Mouse (Mus musculus) right cerebral cortex, adult 2 months (tissue): ENCODE results near the gene Hsd17b6.

Source experiments
- DNase-seq, 2 experiments: peaks; one replicate each; pipeline ENCODE4 v3.0.0; 2021 to 2022; ENCODE audit warnings: low spot score in 2 of 2

Hsd17b6 gene

DNA sequence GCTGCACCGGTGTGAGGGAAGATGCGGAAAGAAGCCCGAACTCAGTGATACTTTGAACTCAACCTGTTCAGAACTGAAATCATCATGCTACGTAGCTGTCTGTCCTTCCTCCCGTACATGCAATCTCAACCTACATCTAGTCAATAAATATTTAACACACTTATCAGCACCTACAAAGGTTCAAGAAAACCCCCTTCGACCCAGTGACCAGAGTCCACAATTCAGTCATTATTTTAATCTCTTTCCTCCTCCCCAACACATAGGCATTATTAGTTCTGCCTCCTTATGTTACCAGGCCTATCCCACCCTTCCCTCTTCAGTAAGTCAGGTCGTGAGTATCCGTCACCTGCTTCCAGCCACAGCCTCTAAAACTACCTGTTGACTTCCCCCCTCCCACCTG lies 1.9 kb downstream of the Hsd17b6 start:
- no peak for DNase-seq

DNA sequence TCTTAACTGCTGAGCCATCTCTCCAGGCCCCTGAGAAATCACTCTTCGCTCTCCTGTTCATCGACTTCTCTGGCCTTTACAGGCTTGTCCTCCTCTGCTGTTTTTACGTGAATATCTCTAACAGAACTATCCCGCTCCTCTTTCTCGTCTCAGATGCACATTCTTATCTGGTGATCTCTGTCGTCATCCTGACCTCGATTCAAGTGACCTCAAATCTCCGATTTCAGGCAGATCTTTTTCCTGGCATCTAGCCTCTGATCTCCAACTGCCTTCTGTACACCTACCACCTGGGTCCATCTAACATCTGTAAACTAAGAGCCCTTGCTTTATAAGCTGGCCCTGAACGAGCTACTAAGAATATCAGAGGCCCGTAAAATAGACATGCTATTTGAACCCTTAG lies 2.5 kb downstream of the Hsd17b6 start:
- DNase-seq, result no peak

DNA sequence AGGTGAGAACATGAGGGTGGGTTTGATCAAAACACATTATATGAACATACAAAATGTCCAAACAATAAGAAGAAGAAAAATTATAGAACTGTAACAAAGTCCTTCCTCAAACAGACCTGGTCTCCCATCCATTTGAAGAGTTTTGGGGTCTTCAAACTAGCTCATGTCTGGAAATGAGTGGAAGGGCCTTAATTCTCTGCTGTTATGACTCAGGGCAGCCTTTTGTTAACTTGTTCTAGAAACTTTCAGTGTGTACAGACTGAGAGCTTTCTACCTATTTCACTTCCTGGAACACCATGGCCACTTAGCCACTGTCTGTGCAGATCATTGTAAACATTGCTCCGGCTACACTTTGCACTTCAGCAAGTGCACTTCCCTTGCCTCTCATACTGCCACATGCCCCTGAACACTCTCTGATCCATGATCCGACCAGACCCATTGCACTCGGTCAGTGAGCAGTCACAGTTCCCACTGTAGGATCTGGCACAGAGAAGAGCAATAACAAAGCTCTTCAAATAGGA lies 4.1 kb downstream of the Hsd17b6 start:
- no peak for DNase-seq

DNA sequence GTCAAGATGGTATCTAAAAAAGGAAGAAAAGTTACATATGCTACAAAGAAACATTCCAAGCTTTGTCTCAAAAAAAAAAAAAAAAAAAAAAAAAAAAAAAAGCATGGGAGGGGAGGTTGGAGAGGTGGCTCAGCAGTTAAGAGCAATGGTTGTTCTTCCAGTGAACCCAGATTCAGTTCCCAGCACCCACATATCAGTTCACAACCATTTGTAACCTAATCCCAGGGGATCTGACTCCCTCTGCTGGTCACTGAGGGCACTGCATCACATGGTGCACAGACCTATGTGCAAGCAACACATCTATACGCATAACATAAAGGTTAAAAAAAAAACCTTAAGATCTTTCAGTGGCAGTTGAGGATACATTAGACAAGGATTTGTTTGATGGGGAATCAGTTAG lies 9.2 kb downstream of the Hsd17b6 start:
- no peak for DNase-seq

DNA sequence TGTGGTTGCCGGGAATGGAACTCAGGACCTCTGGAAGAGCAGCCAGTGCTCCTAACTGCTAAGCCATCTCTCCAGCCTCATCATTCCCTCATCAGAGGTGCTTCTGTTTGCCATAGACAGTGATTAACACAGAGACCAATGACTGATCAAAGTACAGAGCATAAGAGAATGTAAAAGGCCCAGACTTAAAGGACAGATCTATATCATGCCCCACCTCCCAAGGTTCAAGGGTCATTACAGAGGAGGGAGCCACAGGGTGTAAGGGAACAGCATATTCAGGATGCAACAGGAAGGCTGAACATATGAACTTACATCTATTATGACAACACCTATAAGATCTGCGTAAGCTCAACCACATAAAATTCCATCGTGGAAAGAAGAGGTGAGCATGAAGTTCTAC lies 10.7 kb downstream of the Hsd17b6 start:
- DNase-seq, result no peak

DNA sequence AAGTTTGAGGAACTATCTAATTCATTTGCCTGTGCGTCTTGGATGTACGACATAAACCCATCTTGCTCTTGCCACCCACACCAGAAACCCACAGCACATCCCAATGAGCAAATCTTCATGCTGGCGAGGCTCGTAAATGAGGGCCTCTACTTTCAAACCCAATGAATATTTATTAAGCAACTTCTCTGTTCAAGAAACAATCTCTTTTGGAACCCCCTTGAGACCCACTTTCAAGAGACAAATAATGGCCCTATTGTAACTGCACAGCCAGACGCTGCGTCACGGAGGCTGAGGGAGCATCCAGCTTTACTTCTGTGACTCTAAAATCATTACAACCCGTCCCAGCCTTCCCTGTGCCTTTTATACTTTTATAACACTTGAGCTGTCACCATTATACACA lies 21.8 kb downstream of the Hsd17b6 start:
- DNase-seq, result no peak

DNA sequence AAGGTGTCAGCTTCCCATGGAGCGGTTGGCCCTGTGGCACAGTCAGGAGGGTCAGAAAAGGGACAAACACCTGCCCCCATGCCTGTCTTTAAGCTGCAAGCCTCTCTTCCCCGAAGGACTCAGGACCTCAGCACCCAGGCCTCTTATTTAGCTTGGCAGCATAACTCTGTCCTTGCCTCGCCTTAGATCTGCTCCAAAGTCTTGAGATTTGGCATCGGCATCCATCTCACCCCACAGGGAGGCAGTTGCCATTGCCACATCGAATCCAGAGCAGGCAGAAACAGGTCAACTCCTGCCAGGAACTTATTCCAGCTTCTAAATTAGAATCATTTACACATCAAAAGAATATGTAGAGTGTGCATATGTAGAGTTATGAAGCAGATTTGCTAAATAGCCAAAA lies 22.8 kb downstream of the Hsd17b6 start:
- no peak for DNase-seq

DNA sequence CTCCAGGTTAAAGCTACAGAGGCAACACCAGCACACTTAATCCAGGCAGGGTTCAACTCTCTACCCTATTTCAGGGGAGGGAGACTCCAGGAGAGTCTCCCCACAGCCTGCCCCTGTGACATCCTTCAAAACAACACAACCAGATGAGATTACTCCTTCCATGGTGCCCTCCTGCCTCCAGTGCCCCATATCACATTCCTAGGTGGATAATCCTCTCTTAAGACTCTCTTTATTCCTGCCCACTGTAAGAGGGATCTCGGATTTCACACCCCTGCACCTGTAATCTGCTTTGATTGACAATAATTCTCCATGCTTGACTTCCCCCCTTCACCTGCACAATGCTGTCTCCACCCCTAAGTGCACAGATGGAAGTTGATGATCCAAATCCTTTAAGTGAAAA lies 31.9 kb downstream of the Hsd17b6 start:
- DNase-seq, result no peak

DNA sequence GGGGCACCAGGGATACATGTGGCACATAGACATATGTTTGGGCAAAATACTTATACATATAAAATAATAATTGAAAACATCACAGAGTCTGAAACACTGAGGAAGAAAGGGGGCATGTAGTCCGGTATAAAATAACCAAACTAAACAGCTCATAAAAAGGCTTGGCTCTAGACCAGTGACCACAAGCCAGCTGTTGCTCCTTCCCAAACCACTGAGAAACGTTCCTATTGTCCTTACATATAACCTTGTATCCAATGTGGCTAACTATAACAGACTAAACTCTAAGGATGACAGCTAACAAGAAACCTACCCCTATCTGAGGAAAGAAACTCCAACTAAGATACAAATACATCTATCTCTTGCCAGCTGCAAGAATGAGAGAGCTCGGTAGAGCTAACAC lies 33.3 kb downstream of the Hsd17b6 start:
- no peak for DNase-seq

DNA sequence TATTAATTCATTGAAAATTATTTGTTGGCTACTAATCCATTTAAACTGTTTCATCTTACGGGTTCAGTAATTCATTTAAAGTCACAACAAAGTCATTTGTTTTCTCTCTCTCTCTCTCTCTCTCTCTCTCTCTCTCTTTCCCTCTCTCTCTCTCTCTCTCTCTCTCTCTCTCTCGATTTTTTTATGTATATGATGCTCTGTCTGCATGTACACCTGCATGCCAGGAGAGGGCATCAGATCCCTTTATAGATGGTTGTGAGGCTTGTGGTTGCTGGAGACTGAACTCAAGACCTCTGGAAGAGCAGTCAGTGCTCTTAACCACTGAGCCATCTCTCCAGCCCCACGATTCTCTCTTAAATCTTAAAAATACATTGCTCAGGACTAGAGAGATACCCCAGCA lies 36.3 kb downstream of the Hsd17b6 start:
- DNase-seq, result no peak

DNA sequence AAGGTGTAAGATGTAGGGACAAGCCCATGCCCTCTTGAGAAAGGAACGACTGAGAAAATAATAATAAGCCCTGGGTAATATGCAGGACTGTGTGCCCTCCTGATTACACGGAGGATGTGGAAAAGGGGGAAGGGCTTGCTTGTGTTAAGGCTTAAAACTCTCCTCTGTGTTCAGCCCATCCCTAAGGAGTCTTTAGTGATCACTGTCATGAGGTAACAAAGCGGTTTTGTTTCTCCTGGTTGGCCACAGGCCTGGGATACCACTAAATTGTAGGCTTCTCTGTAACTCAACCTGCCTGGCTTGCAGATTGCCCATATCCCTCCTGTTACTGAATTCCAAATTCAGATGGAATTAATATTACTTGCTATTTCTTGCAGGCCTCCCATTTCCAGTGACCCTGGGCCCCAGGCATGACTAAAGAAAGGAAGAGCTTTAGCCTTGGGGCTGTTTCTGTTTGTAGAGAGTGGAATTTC lies 37.0 kb downstream of the Hsd17b6 start:
- DNase-seq, result no peak

DNA sequence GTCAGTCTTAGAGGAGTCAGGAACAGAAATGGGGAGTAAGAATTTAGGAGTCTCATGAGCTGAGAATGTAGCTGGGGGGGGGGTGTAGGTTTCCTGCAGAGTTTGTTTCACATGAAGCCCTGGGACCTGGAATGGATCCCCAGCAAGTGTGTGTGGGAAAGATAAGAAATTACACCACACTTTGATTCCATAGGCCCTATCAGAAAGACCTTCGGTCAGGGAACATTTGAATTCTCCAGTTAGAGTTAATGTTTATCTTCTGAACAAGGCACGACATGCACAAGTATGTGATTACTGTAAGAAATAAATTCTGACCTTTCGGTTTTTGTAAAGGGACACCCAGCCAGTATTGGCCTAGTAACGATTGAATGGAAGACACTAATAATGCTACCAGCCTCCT lies 37.6 kb downstream of the Hsd17b6 start:
- no peak for DNase-seq

DNA sequence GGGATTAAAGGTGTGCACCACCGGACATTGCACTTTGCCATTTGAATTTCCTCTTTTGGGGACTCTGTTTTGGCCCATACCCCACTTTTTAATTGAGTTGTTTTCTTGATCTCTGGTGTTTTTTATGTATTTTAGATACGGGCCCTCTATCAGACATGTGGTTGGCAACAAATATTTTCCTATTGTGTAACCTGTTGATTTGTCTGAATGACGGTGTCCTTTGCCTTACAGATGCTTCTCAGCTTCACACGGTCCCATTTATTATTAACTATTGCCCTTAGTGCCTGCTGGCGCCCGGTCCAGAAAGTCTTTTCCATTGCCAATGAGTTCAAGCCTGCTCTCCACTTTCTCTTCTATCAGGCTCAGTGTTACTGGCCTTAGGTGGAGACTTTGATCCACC lies 40.9 kb downstream of the Hsd17b6 start:
- no peak for DNase-seq

DNA sequence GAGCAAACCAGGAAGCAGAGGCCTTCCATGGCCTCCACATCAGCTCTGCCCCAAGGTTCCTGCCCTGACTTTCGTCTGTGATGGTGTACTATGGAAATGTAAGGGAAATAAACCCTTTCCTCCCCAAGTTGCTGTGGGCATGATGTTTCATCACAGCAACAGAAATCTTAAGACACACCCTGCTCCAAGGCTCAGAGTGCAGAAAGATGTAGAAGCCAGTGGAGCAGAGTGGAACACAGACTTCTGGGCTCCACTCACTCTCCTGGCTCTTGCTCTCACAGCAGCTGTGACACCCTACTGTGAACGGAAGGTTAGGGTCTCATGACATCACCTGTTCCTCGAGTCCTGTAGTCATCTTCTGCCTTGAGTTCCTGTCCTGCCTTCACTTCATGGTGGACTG lies 43.4 kb downstream of the Hsd17b6 start:
- no peak for DNase-seq

DNA sequence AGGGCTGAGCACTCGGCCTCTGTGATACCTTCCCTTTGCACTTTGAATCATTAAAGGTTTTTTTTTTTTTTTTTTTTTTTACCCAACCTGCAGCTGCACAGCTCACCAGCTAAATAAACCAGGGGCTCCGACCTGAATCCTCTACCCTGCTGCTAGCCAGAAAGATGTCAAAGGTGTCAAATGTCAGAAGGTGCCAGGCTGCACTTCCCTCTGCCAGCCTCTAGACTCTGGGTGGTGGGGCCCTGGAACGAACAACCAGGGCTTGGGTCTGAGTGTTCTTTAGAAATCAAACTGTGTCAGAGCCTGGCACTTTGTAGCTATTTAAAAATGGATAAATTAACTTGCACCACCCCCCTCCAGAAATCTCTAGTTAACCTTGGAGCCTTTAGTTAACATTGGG lies 45.0 kb downstream of the Hsd17b6 start:
- DNase-seq, result no peak

DNA sequence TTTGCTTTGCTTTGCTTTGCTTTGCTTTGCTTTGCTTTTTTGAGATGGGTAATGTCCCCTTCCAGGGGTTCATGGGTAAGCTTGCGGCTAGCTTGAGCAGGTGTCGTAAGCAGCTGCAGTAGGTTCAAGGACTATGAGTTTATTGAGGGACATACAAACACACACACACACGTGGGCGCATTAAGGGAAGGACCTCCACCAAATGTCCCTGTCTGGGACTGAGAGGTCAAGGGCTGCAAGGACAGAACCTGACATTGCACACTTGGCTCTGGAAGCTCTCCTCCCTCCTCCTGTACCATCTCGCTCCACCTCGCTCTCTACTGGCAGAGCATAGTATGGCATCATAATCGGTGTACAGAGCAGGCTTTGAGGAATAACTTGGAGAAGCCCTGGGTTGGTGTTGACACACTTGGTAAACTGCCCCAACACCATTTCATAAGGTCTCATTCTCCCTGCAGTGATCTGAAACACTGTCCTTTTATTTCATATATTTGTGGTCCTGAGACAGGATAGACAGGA lies 48.2 kb downstream of the Hsd17b6 start:
- no peak for DNase-seq

DNA sequence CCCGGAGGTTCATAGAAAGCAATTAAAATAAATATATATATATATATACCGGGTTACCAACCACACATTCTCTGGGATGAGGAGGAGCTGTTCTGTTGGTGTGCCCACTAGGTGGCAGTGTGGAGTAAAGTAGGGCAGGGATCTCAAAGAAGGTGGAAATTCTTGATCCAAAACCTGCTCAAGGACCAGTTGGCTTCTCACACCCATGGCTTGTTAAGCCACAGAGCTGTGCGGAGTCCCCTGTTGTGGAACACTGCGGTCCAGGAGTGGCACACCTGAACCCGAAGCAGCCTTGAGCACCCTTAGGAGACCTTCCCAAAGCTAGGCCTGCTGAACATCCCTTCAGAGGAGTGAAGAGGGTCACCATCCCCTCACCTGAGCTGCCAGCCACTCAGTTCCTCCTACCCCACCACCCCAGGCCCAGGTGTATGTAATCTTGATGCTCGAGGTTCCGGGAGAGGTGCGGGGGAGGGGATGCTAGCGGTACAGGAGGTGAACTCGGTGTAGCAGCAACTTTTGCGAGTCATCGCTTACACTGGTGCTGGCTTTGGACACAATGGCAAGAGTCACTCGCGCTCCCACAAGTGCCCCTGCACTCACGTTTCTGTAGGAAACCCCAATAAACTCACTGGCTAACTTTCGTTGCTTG lies 51.1 kb downstream of the Hsd17b6 start:
- peak; percentile 75 to 88 for DNase-seq

DNA sequence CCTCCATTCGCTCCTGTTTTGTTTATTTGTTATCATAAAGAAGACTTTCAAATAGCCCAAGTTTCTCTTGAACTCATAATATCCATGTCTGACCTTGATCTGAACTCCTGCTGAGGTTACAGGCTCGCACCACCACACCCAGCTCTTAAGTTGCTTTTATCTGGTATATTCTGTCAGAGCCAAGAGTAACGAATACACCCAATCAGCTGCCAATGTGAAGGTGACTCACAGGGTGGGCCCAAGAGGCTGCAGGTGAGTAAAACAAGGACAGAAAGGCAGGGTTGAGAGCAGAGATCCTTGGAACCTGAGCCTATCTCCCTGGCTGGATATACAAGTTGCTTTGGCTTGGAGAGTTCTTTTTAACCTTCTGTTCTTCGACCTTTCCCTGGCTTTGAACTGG lies 52.4 kb downstream of the Hsd17b6 start:
- DNase-seq, result no peak

DNA sequence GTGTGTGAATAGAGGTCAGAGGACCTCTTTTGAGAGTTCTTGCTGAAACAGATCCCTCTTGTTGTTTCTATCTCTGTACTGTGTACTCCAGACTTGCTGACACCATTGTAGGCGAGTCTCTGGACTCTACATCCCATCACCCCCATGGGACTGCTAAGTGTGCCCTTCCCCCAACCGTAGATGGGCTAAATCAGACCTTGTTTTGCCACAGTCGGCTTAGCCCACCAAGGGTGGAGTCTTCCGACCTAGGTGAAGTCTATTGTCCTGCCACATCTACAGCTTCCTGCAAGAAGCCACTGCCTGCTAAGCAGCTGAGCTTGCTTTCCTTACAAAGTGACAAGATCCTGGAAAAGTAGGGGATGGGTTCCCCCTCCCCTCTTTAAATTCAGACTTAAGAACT lies 55.6 kb downstream of the Hsd17b6 start:
- no peak for DNase-seq

DNA sequence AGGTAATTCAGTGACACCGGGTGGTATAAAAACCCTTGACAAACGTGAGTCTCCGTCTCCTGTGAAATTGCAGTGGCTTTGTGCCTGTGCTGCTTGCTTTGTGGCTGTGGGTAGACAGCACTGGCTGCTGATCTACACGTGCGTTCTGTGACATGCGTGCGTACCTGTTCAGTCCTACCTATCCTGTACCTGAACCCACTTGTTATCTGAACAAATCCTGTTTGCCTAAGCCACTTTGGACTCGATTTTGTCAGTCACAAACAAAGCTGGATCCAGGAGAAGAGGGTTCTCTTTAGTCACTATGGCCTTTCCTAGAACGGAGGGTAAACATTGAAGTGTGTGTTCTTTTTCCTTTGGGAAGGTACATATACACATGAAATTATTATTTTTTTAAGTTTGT lies 56.0 kb downstream of the Hsd17b6 start:
- DNase-seq, result no peak

DNA sequence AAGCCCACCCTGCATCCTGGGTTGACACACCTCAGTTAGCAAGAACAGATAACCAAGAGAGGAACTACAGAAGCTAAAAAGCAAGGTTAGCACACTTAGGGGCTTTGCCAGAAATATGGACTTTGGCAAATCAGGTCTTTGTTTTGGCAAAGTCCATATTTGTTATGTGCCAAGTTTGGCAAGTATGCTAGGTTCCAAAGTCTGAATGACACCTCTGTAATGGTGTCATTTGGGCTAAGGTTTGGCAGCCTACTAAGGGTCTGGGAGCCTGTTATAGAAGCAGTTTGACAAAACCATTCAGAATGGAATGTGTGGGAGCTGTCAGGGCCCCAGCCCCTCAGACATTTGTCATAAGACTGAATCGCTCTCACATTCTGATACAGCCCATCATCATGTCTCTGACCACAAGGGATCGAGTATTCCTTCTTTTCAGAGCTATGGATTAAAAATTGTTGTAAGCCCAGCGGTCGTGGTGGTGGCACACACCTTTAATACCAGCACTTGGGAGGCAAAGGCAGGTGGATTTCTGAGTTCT lies 57.7 kb downstream of the Hsd17b6 start:
- no peak for DNase-seq

DNA sequence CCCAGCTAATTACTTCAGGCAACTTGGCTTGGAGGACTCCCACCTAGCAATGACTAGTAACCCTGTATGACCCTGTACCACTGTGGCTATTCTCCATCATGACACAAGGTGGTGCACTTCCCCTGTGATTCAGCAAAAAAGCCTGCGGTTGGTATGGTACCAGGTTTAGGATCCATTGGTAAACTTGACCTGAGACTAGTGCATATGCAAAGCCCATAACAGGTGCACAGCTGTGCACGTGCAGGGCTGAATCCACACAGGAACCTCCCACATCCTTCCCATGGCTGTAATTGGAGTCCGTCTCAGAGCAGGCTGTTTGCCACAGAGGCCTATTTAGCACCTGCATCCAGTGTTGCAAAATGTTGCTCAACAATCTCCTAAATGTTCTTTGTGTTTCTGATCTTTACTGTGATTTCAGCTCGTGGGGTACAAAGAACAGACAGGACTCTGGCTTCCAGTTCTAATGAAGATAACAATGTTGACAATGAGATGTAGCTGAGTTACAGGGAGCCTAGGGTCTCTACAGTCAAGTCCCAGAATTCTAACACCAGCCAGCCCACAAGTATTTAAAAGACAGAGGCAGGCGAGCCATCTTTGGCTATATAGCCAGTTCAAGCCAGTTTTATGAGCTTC lies 61.9 kb downstream of the Hsd17b6 start:
- peak; percentile 30 to 42 for DNase-seq
